In genomic region chr5:136198474-136199391, GRCm38 (mm10) we compare ENCODE assay signal across 8 mouse cellular contexts. TPM values are rescaled to one million over a fixed set of nuclear protein-coding genes. Genes with fewer than 3 reads are reported as not detected.
DNase-seq lines count a peak whose midpoint lies in the region; ATAC-seq and TF ChIP-seq lines count a peak whose summit lies in the region.

Gene Prkrip1 (minus strand): TSS chr5:136198963.

- H3K27me3 ChIP-seq in kidney, embryonic 14.5 days (ENCODE audit: control insufficient read depth, insufficient read depth, low read length) = no peaks in the 10 kb centered on the region
- H3K27me3 ChIP-seq in limb, embryonic 15.5 days = no peaks in the 10 kb centered on the region

- DNase-seq in A20 (ENCODE audit: low read depth, low spot score) = peak; percentile 99
- peak; percentile 93 to 96 for DNase-seq in heart, adult 9 months (ENCODE audit: low spot score in 2 of 2)
- DNase-seq in monocyte, adult 2 months (ENCODE audit: low read depth in 1 of 2, low spot score in 2 of 2) = peak; percentile 83 to 92
- DNase-seq in spleen, postnatal 36 days (ENCODE audit: low spot score in 2 of 2) = peak; percentile 91 to 94

- no peak for TF ChIP-seq POLR2A in bone marrow macrophage, adult 2 months (IDR thresholded peaks at IDR 0.05; ENCODE audit: borderline replicate concordance, low read depth, low read length)
- peak; percentile 72 for TF ChIP-seq POLR2A in embryonic fibroblast, embryonic 13.5 days (IDR thresholded peaks at IDR 0.05; ENCODE audit: low read depth, low read length)

- peaks cover 32% of the 10 kb centered on the region for H3K36me3 ChIP-seq in kidney, embryonic 14.5 days (ENCODE audit: control insufficient read depth, insufficient read depth, low read length)
- H3K36me3 ChIP-seq in limb, embryonic 15.5 days = peaks cover 36% of the 10 kb centered on the region

- H3K9me3 ChIP-seq in kidney, embryonic 14.5 days (ENCODE audit: control insufficient read depth, low read length) = no peaks in the 10 kb centered on the region; the same call in 1 of the 2 replicates
- H3K9me3 ChIP-seq in limb, embryonic 15.5 days = no peaks in the 10 kb centered on the region

- H3K4me3 ChIP-seq in bone marrow macrophage, adult 2 months (ENCODE audit: insufficient read depth, low read length) = peak within 1 kb of the TSS; percentile 94
- H3K4me3 ChIP-seq in embryonic fibroblast, embryonic 13.5 days (ENCODE audit: insufficient read depth, low read length) = peak within 1 kb of the TSS; percentile 90
- peak within 1 kb of the TSS; percentile 84 for H3K4me3 ChIP-seq in kidney, embryonic 14.5 days (ENCODE audit: low read length)
- H3K4me3 ChIP-seq in limb, embryonic 15.5 days = peak within 1 kb of the TSS; percentile 98

- peak within 1 kb of the TSS; percentile 97 for H3K27ac ChIP-seq in bone marrow macrophage, adult 2 months (ENCODE audit: insufficient read depth, low read depth, low read length)
- H3K27ac ChIP-seq in embryonic fibroblast, embryonic 13.5 days (ENCODE audit: insufficient read depth, low read length) = peak within 1 kb of the TSS; percentile 88
- H3K27ac ChIP-seq in kidney, embryonic 14.5 days (ENCODE audit: low read depth, low read length) = peak within 1 kb of the TSS; percentile 42; the same call in 1 of the 2 replicates
- H3K27ac ChIP-seq in limb, embryonic 15.5 days = peak within 1 kb of the TSS; percentile 67

- ATAC-seq in kidney, embryonic 14.5 days (ENCODE audit: low FRiP score, low TSS enrichment) = peak; percentile 87
- peak; percentile 87 for ATAC-seq in limb, embryonic 15.5 days (ENCODE audit: insufficient number of reproducible peaks, low FRiP score, low TSS enrichment, low read depth)

- no peak for TF ChIP-seq CTCF in bone marrow macrophage, adult 2 months (IDR thresholded peaks at IDR 0.05; ENCODE audit: low read depth, low read length)
- TF ChIP-seq CTCF in embryonic fibroblast, embryonic 13.5 days (IDR thresholded peaks at IDR 0.05; ENCODE audit: borderline replicate concordance, insufficient read depth, low read length) = no peak

- peak within 1 kb of the TSS; percentile 78 for H3K4me2 ChIP-seq in kidney, embryonic 14.5 days (replicated peaks; ENCODE audit: low read depth, low read length)
- peak within 1 kb of the TSS; percentile 81 for H3K4me2 ChIP-seq in limb, embryonic 15.5 days

- peaks cover 13% of the 10 kb centered on the region for H3K4me1 ChIP-seq in bone marrow macrophage, adult 2 months (ENCODE audit: control insufficient read depth, insufficient read depth, low read length)
- H3K4me1 ChIP-seq in embryonic fibroblast, embryonic 13.5 days (ENCODE audit: control insufficient read depth, insufficient read depth, low read length) = no peaks in the 10 kb centered on the region
- peaks cover 5% of the 10 kb centered on the region; the same call in 1 of the 2 replicates for H3K4me1 ChIP-seq in kidney, embryonic 14.5 days (ENCODE audit: control insufficient read depth, insufficient read depth, low read length)
- H3K4me1 ChIP-seq in limb, embryonic 15.5 days = peaks cover 12% of the 10 kb centered on the region

- WGBS in kidney, embryonic 14.5 days = under 1% methylated on average over 62 of the region's 62 CpGs
- WGBS in limb, embryonic 15.5 days = under 1% methylated on average over 62 of the region's 62 CpGs

- H3K9ac ChIP-seq in kidney, embryonic 14.5 days (ENCODE audit: low read depth, low read length) = peak within 1 kb of the TSS; percentile 82
- peak within 1 kb of the TSS; percentile 87 for H3K9ac ChIP-seq in limb, embryonic 15.5 days

RNA-seq across cellular contexts. Expression of gene Prkrip1, which starts in this region (rescaled TPM):
- 22.7 and 39.2 TPM in 2 replicates for polyA plus RNA-seq in bone marrow macrophage, adult 2 months (2012; ENCODE audit: insufficient read depth, insufficient read length, missing spikeins)
- 39.4 TPM in 2 replicates for polyA plus RNA-seq in embryonic fibroblast, embryonic 13.5 days (2011; ENCODE audit: insufficient read length, low read depth, missing spikeins)
- 57.5 and 64.5 TPM in 2 replicates for polyA plus RNA-seq in kidney, embryonic 14.5 days (2014; fragmentation: Nextera tagmentation; extraction: Ambion mirVana)
- 45.2 and 51.0 TPM in 2 replicates for polyA plus RNA-seq in limb, embryonic 15.5 days (2015; fragmentation: Nextera tagmentation; extraction: Ambion mirVana)

Comparison
In these comparisons a context has a peak if more than half of its experiments do, and no peak if none do; other contexts are left out.
1. Peak in every context shown above with its lines: DNase-seq, ATAC-seq, H3K4me3 ChIP-seq and H3K27ac ChIP-seq.
2. H3K27ac ChIP-seq: peak in every context shown above with its lines; median percentile 97 in bone marrow macrophage, adult 2 months; 88 in embryonic fibroblast, embryonic 13.5 days; 67 in limb, embryonic 15.5 days; 42 in kidney, embryonic 14.5 days.